Mouse (Mus musculus): ENCODE data around the gene Tmc6.
A peak's percentile ranks its signal among the peaks of the same experiment; 100 is the strongest.
"Not testable (repeated sequence)": the region's sequence is repeated elsewhere in the genome, so short reads cannot be mapped to it uniquely, and the experiment has no call there.

Tmc6 gene

DNA sequence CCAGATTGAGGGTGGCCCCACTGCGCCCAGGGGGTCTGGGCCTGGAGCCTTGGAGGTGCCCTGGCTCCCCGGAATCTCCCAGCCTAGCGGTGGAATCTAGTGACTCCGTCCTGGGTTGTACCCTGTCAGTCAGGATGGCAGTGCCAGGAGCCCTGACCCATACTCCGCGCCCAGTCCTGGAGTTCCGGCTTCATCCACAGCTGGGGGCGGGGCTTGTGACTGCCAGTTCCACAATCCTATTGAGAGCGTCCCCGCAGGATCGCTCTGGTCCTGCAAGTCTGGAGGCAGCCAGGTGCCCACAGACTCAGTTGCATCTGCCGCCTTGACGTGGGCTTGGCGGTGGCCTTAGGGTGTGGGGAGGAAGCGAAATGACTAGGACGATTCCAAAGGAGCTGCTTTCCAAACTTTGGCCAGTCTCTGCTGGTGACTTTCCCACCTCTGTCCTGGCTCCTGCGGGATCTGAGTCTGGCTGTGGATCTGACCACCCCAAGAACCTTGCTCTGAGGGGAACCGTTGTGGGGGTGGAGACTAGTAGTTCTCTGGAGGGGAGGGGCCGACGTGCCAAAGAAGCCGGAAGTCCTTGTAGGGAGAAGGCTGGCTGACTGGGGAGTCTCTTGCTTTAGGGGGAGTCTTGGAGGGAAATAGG is 28.5 kb upstream of the Tmc6 start:
- DNase-seq, result peak; percentile 91

DNA sequence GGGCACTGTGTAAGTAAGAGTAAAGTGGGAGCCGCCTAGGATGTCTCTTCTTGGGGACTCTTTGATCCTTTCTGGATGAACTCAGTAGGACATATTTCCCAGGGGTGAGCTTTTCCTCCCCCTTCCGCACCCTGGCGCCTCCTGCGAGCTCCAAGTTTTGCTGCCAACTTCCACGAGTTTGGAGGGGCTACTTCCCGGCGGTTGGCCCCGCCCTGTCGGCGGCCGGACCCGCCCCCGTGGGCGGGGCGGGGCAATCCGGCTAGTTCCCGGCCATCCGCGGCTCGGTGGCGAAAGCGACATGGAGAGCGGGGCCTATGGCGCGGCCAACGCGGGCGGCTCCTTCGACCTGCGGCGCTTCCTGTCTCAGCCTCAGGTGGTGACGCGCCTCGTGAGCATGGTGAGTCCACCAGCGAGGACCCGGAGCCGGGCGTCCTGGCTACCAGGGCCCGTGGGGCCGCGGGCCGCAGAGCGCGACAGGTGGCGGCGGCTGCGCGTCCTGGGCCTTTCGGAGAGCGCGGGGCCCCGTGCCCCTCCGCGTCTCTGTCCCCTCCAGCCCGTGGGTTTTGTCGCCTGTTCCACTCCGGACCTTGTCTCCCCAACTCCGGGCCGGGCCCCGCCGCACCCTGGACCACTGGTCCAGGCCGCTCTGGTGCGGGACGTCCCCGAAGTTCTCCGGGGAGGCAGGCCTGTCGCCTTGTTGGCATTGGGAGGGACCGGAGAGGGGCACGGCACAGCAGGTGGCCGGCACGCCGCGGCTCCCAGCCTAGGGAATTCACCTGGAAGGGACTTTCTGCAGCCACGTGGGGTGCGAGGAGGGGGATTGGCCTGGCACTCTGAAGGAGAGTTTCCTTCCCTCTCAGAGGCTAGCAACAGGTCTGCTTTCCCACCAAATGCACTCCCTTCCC is 27.7 kb upstream of the Tmc6 start, which contains the start of the genes Gm20708 and Syngr2:
Gene Gm20708 (plus strand): TSS at position 262 of the 905 bp plus-strand sequence.
Gene Syngr2 (plus strand): TSS at position 262 of the 905 bp plus-strand sequence.
- peak; percentile 80 for DNase-seq

DNA sequence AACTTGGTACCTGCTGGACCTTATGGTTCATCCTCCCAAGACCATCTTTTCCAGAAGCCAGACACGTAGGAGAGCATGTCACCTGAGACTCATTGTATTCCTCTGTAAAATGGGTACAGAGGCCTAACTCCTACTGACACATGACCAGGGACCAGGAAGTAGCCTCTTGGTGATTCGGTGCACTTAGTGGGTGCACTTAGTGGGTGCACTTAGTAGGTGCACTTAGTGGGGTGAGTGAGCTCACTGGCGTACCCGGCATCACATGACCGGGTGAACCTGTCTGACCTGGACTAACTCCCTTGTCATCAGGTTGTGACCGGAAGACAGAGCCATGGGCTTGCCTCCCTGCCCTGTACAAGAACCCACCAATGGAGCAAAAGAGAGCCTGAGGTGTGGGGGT is 24.8 kb upstream of the Tmc6 start:
- DNase-seq, result no peak

DNA sequence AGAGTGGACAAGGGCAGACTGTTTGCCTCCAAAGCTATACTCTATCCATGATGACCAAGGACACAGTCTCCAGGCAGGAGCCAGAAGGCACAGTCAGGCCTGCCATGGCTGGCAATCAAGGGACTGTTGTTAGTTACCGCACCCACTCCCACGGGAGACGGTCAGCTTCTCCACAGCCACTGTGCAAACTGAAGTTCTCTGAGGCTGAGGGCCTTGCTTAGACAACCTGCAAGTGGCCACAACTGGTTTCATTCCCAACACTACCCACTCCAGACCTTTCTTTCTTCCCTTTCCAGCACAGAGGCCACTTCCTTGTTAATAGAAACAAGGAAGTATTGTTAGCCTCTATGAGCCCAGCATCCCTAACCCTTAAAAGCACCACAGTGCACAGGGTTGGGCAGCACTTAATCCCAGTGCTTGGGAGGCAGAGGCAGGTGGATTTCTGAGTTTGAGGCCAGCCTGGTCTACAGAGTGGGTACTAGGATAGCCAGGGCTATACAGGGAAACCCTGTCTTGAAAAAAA is 21.2 kb upstream of the Tmc6 start:
- no peak for DNase-seq

DNA sequence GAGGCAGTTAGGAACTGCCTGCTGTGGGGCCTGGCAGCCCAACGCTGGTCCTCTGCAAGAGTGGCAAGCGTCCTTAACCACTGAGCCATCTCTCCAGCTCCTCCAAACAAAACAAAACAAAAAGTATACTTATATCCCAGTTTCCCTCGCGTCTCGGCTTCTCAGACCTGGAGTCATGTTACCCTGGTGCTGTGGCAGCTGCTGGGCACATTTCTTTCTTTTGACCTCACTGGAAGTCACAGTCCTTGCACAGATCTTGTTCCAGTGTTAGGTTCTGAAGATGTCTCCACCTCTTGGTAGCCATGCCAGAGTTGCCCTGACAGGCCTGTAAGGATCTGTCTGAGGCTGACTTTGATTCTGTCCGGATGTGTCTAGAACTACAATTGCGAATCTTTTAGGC is 19.7 kb upstream of the Tmc6 start:
- DNase-seq, result no peak

DNA sequence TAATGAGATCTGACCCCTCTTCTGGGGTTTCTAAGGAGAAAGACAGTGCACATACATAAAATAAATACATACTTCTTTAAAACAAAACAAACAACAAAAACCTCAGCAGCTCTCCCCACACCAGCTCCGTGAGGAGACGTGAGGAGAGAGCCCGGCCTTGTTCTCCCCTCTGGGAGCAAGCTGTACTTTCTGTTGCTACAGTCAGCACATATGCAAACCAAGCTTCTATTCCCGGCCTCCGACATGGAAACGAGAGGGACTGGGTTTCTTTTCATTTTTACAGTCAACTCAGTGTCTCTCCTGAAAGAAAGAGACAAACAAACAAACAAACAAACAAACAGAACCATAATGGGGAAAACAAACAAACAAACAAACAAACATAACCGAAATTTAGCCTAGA is 18.0 kb upstream of the Tmc6 start:
- DNase-seq, result no peak

DNA sequence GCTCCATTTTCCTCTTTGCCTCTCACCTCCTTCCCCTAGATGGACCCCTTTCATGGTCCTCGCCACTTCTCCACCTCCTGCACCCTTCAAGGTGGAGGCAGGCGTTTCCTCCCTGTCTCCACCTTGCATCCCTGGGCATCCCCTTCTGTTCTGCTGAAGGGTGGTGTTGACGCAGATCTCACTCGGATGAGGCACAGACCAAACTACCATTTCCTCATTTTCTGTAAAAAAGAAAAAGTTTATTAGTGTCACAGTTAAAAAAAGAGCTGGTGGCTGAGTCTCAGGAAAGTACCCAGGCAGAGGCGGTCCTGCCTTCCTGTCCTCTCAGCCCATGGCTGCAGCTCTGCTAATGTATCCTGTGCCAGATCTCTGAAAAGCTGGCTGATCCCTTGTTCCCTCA is 17.2 kb upstream of the Tmc6 start:
- DNase-seq, result no peak

DNA sequence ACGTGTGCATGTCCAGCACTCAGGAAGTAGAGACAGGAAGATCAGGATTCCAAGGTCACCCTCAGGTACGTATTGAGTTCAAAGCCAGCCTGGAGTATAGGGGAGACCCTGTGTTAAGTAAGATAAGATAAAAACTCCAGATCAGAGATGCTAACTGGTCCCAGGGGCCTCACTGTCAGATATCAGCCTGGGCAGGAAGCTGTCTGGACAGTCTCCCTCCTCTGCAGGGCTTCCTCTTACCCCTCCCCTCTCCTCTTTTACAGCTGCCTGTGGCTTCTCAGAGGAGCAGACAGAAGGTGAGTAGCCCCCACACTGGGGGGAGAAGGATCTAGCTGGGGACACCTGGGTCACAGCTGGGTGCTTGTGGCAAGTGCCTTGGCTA is 16.2 kb upstream of the Tmc6 start:
- no peak for DNase-seq

DNA sequence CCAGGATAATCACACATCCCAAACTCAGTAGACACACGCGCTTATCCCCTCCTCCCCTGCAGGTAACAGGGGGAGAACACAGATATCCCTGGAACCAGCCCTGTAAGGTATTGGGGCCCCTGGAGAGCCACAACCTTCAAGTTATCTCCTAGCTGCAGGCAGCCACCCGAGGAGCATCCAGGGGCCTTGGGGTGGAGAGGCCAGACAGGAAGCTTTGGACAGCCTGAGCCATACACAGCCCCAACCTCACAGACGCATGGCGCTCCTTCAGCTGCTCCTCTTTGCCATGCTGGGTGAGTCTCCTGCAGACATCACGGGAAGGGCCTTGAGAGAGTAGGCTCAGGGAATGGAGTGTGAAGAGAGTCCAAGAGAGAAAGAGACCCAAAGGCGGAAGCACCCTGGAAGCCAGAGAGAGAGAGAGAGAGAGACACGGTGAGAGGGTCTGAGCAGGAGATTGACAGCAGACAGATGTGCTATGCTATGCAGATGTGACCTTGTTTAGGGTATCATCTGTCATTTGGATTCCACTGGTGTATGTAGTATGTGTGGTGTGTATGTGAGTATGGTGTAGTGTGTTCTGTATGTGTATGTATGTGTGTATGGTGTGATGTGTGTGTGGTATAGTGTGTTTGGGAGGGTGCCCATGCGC is 15.6 kb upstream of the Tmc6 start, which contains the start of gene 6030468B19Rik:
Gene 6030468B19Rik (plus strand): TSS at position 150 of the 649 bp plus-strand sequence.
- no peak for DNase-seq

DNA sequence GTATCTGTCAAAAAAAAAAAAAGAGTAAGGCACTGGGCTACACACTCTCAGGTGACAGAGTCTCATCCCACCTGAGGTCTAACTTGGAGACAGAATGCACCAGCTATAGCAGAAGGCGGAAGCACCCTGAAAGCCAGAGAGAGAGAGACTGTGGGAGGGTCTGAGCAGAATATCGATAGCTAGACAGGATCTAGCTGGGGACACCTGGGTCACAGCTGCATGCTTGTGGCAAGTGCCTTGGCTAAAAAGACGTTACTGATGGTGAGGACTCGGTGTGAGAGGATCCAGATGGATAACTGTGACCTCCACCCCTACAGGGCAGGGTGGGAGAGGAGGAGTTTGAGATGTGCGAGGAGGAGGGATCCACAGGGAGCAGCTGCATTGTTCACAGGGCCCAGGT is 15.0 kb upstream of the Tmc6 start:
- DNase-seq, result no peak

DNA sequence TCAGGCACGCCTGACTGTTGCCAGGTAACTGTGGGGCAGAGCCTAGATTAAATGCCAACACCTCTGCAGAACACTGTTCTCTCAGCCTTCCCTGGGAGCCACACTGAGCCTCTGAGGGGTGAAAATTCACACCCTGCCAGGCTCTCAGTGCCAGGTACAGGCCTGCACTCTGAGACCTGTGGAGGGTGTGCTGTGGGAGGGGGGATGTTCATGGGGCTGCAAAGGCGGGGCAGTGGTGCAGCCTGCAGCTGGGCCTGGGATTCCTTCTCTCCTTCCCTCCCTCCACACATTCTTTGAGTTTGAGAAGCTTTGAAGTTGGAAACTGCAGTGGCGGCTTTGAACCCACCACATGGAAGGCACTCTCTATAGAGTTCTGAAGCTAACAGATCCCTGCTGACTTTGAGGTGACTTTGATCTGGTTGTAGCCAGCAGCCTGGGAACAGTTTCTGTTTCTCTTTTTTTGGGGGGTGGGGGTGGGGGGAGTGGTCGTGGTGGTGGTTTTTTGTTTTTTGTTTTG is 12.1 kb upstream of the Tmc6 start:
- no peak for DNase-seq

DNA sequence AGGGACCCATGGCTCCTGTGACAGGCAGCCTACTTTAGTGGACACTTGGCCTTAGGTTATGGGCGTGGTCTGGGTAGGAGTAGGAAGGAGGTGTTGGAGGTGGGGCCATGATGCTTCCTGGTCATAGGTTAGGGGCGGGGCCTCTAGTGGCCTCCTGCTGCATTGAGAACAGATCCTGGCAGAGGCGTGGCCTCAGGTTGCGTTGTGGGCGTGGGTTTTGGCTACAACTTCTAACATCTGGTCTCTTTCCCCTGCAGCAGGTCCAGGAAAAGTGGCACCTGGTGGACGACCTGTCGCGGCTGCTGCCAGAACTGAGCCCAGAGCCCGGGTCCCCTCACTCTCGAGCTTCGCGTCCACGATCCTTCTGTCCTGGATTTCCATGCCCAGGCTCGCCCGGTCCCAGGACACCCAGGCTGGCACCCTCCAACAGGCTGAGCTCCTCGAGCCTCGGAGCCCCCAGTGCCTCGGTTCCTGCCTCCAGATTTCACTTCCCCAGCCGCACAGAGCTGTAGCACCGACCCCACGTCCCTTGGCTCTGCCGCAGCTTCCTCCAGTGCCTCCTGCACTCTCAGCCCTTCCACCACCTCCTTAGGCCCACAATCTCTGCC is 10.4 kb upstream of the Tmc6 start:
- DNase-seq, result peak; percentile 77

DNA sequence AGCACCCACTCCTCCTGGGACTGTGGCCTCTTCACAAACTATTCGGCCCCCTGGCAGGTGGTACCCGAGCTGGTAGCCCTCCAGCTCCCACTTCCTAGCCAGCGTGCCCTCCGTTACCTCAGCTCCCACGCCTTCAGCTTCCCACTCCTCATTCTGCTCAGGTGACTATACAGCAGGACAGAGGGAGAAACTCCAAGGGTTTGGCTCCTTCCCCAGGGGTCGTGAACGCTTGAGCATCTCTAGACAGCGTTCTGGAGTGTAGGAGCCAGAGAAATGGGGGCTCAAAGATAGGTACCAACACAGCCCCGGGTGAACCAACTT is 9.4 kb upstream of the Tmc6 start:
- DNase-seq, result no peak

DNA sequence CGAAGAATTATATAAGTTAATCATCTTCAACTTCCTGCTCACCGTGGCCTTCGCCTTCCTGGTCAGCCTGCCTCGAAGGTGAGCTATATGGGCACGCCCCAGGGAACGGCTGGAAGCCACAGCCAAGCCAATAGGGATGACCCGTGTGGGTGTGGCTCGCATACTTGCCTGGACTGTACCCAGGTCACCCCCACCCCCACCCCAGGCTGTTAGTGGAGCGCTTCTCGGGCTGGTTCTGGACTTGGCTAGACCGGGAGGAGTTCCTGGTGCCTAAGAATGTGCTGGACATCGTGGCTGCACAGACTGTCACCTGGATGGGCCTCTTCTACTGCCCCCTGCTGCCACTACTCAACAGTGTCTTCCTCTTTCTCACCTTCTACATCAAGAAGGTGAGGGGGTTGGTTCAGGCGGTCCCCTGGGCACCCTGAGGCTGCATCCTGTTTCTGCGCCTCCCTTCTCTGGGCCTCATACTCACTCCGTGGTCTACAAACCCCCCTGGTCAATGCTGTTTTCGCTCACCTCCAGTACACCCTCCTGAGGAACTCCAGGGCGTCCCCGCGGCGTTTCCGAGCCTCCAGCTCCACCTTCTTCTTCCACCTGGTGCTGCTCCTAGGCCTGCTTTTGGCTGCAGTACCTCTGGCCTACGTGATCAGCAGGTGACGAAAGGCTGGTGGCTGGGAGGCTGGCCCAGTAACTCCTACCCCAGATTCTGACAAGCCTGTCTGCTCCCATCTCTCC is 8.9 kb upstream of the Tmc6 start:
- no peak for DNase-seq

DNA sequence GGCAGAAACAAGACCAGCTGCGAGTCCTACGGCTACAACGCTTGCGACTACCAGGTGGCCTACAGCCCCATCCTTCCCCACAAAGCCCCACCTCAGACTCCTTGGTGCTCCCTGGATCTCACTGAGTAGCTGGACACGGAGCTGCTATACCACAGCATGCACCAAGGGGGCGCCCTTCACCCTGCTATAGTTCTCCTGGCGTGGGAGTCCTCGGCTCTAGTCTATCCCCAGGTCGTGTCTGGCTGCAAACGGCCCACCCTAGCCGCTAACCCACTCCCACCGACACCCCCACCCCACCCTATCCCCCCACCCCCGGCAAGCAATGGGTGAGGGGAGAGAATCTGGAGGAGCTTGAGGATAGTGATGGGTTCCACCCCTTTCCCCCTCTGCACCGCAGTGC is 8.3 kb upstream of the Tmc6 start:
- DNase-seq, result peak; percentile 78

DNA sequence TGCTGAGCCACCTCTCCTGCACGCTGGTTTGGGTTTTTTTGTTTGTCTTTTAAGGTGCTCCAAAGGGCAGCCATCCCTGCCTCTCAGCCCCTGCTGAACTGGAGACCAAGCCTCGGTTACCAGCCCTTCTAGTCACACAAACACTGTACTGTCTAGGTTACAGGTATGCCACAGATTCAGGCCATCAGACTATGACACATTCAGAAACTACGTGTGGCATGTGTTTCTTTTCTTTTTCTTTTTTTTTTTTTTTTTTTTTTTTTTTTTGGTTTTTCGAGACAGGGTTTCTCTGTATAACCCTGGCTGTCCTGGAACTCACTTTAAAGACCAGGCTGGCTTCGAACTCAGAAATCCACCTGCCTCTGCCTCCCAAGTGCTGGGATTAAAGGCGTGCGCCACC is 6.5 kb upstream of the Tmc6 start:
- DNase-seq, result not testable (repeated sequence)

DNA sequence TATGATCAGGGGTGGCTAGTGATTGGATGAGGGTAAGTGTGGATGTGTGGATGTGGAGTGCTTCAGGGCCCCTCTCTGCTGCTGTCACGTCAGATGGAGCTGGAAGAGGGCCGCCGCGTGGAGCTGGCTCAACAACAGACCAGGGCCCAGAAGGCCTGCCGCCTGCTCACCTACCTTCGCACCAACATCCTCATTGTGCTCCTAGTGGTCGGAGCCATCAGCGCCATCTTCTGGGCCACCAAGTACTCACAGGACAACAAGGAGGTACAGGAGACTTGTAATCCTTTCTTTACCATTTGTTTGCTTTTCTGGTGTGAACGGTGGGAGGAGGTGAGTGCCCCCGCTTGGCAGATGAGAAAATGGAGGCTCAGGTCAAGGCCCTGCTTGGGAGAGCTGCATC is 4.3 kb upstream of the Tmc6 start:
- DNase-seq, result peak; percentile 75

DNA sequence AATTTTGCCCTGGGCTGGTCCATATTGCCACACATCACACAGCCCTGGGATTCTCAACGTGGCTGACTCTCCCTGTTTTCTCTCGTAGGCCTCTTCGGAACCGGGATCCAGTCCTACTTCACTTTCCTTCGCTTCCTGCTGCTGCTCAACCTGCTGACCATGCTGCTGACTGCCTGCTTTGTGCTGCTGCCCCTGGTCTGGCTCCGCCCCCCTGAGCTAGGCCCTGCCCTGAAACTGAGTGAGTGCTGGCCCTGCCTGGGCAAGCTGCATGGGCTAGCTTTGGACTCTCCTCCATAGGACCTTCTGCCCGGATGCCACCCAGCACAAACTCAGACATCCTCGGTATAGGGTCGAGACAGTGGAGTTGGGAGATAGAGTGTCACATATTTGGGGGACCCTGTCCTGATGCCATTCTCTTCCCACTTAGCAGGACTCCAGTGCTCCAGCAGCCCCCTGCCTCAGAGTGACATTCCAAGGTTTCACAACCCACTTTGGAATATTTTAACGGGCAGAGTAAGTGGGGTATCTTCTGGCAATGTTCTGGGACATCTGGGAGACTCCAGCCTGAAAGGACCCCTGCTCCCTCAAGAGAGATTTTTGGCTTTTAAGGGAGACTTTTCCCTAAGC is 1.8 kb upstream of the Tmc6 start:
- peak; percentile 32 for DNase-seq

DNA sequence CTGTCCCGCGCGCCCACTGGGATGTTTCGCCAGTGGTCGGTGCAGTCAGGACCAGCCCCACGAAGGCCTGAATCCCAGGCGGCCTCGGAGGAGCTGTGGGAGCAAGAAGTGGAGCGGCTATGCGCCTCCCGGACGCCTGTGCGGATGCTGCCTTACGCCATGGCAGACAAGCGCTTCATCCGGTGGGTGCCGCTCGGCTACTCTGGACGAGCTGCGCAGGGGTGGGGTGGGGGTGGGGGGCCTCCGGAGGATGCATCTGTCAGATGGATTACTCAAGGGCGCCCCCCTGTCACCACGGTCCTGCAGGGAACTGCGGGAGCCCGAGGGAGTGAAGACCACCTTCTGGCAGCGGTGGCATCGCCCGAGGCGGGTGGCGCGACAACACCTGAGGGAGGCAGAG is 1.1 kb upstream of the Tmc6 start:
- DNase-seq, result peak; percentile 75

DNA sequence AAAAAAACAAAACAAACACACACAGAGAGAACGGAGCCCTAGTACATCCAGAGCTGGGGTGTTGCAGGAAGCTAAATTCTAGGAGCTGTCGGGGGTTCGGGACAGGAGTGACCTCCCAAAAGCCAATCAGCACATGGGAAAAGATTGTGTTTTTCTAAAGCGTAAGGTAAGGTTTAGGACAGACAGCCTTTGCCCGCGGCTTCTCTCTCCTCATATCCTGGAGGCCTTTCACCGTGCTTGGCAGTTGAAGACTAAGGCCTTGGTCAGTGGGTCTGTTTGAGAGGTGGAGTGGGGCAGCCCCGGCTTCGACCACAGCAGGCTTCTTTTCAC is 672 bp upstream of the Tmc6 start:
- DNase-seq, result no peak

DNA sequence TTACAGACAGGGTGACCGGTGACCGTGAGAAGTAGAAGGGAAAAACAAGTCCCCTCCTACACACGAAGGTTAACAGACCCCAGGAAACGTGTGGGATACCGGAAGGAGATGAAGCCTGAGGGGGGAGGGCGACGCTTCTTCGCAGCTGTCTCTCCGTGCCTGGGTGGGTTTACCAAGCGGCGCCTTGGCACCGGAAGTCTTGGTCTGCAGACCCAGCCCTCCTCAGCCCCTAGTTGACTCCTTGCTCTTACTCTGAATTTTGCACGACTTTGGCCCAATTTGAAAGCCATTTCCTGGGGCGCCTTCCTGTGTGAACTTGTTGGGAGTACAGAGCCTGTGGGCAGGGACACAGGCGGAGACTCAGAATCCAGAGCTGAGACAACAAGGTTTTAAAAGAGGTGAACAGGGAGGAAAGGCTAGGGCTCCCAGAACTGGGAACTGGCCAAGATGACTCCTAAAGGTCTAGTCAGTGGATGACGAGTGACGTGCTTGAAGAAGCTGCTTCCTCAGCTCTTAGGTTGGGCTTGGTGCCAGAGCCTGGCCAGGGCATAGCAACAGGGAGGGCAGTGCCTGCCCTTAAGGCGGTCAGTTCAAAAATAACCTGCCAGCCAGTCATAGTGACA is 688 bp downstream of the Tmc6 start:
- DNase-seq, result peak; percentile 82
